Mouse (Mus musculus) left cerebral cortex, adult 11 months (tissue): ENCODE data around the gene Peak1.

ENCODE experiments used
- DNase-seq: peaks from one replicate; pipeline ENCODE4 v3.0.0; 2022; ENCODE audit warnings: low spot score

Peak1 gene

DNA sequence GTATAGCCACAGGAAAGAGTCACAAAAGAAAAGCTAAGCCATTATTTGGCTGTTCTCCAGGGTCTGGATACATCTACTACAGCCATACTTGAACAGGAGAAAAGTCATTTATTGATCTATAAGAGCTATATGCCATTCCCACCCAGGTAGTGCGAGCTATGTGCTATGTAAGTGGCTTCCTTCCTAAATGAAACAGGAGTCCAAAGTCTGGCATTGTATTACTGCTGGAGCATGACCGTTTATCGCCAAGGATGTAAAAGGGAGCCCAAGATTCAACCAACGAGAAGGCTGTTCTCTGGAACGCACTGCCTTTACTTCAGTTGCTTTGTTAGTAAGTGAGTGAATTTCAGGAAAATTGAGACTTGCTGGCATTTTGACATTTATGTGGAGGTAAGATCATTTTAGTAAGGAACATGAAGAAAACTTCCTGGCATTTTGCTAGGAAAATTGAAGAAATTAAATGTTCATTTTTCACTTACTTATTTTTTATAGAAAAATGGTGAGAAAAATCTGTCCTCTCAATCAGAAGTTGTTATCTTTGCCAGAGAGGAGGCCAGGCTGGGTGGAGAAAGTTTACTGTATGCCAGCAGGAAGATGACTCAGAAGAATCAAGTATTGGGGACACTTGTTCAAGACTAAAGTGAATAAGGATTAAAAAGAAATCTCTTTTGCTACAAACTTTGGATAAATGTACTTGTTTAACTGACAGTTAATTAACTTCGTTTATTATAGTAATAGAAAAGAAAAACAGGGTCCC, 162.0 kb downstream of the Peak1 start:
- no peak for DNase-seq

DNA sequence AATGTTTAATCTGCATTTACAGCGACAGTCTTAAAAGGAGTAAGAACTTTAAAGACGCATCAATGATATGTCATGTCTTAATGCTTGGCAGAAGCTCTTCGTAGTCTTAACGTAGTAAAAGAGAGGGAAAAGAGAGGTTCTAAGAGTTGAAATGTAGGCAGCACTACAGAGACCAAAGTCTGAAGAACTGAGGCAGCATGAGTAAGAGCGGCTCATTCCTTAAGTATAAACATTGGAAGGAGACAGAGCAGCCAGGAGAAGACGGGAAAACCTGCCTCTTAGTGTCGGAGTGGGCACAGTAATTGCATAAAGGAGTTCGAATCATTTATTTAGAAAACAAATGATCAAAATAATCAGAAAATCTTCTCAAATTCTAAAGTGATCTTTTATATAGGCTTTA, 173.5 kb downstream of the Peak1 start:
- no peak for DNase-seq

DNA sequence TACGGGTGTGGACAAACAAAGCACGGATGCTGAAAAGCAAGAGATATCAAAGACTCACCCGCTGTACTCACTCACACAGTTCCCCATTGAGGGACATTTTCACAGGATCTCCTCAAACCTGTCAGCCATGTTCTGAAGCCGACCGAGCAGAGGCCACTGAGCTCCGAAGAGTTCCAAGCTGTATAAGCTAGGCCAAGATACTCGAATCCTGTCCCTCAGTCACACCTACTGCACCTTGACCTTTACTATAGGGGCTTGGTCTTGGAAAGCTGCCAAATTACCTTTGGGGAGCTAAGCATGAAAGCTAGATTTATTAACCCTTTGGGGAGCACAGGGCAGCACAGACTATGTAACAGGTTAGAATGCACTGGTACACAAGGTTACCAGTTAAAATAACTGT, 174.0 kb downstream of the Peak1 start:
- no peak for DNase-seq

DNA sequence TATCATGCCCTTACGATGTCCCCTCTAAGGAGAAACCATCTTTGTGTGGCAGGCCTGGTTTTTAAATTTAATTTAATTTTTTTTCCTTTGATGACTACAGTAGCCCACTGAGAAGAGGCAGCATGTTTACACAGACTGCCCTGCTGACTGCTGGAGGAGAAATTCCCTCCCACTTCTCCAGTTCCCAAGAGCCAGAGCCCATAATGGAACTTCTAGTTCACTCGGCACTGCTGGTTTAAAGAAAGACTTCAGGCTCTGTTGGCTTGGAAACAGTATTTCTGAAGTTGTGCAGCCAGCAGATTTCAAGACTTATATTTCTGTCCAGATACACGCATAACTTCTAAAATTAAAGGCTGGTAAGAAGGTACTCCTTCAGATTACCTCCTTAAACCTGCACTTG, 175.2 kb downstream of the Peak1 start:
- no peak for DNase-seq

DNA sequence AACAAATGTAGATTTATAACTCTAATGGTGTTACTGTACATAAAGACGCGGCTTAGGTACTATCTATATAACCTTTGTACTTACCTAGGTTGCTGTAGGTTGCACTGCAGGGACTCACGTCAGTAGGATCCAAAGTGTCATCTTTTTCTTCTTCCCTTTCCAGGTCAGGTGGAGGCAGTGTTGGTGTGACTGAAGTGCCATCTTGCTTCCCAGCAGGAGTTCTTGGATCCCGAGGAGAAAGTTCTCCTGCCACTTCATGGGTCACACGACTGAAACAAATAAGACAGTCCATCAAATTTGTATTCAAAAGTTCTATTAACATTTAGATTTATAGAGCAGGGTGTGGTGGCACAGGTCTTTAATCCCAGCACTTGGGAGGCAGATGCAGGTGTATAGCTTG, 176.8 kb downstream of the Peak1 start:
- no peak for DNase-seq

DNA sequence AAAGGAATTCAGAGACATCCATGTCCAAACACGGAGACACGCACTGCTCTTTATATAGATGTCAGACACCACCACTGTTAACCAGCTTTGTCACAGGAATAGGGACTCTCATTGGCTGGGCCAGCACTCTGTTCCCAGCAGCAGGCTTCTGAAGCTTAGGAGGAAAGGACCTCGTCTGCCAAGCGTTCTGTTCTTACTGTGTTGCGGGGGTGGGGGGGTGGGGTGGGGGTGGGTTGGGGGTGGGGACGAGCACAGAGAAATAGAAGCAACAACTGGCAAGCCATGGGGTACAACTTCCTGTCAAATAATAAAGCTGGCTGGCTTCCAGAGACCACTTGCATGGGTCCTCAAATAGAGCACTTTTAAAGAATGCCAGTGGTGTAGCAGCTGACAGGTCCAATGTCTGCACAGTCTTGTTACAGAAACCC, 182.0 kb downstream of the Peak1 start:
- no peak for DNase-seq

DNA sequence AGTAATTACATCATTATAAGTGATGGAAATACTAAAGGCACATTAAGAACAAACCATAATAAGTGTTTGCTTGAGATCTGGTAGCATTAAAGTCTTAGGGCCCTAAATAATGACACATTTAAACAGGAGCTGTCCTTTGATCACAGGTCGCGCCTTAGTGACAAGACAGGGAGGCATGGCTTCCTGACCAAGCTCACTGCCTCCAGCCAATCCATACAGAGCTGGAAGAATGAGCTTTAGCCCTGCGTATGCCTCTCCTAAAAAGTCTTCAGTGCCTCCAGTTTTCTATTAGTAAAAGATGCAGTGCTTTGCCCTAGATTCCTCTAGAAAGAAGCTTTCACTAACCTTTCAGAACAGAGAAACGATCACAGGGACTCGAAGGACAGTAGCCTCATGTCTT, 182.6 kb downstream of the Peak1 start:
- no peak for DNase-seq

DNA sequence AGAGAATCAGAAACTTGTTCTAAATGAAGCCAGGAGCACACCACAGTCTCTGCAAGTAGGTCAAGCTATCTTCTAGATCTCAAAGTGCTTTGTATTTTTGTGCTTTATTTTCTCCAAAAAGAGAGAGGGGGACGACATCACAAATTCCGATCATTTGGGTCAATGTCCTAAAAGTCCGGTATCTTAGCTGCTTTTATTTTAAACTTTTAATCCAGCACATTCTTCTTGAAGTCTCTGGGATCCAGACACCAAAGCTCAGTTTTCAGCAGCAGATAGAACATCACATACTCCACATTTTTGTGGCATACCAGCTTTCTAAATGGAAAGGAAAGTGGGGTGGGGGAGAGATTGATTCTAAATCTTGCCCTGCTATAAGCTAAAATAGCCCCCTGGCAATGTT, 183.3 kb downstream of the Peak1 start:
- no peak for DNase-seq

DNA sequence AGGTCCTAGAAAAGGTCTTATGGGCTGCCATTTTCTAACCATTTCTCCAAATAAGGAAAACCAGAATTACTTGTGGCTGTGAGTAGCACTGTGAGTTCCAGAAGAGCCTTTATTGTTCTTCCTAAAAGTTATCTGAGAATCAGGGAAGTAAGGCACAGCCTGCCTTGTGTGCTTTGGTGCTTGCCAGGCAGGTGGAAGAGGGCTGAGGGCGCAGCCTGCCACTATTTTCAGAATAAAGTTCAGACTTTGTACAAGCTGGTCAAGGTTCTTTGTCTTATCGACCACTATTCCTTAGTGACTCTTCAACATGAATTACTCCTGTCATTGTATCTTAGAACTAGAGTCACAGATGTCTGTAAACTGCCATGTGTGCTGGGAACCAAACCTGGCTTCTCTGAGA, 184.6 kb downstream of the Peak1 start:
- DNase-seq: no peak

DNA sequence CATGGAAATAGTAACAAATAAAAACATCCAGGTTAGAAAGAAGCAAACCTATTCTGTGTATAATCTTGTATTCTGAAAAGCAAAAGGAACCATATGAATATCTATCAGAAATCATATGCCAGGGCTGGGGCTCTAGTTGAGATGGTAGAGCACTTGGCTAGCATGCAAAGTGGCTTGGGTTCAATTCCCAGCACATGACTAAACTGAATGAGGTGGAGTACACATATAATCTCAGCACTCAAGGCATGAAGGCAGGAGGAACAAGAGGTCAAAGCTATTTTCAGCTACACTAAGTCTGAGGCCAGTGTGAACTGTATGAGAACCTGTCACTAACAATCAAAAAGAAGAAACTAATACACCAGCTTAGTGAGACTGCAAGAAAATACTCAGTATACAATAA, 187.0 kb downstream of the Peak1 start:
- no peak for DNase-seq

DNA sequence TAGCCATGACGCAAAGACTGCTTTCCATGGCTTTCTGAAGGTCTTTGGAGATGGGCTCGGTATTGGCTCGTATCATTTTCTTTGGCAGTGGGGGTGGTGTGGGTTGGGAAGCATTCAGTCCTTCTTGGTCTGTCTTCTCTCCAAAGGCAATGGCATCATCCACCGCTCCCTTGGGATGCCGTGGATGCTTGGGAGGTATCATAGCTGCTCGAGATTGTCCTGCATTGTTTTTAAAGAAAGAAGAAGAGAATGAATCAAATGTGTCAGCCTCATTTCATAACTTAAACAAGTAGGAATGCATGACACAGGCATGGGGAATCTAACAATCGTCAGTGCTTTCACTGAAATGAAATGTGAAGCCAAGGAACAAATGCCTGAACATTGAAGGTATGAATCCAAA, 190.2 kb downstream of the Peak1 start:
- DNase-seq: no peak

DNA sequence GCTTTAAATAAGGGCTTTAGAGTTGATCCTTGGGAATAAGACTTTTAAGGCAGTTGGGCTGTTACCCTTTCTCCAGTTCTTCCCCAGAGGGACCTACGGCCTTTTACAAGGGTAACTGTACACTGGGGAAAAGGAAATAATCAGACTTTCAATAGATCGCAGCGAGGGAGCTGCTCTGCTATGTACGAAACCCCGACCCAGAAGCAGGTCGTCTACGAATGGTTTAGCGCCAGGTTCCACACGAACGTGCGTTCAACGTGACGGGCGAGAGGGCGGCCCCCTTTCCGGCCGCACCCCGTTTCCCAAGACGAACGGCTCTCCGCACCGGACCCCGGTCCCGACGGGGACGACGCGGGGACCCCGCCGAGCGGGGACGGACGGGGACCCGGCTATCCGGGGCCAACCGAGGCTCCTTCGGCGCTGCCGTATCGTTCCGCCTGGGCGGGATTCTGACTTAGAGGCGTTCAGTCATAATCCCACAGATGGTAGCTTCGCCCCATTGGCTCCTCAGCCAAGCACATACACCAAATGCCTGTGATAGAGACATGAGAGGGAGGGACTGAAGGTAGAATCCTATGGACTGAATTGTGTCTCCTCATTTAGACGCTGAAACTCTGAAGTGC, 194.3 kb downstream of the Peak1 start:
- DNase-seq: peak; percentile 66

DNA sequence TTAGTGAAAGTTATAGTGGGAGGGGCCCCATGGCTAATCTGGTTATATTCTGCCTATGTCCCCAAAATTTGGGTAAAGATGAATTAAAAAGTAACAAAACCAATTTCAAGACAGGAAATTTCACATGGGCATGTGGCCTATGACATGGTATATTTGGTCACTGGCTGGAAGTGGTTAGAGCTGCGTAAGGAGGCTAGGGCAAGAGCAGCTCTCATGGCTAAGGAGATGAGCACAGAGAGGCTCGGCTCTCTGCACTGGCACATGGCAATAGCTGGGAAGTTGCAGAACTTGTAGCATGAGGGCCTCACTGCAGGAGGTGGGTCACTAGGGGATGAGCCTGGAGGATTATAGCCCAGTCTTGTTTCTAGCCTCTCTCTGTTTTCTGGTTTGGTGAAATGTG, 199.0 kb downstream of the Peak1 start:
- no peak for DNase-seq

DNA sequence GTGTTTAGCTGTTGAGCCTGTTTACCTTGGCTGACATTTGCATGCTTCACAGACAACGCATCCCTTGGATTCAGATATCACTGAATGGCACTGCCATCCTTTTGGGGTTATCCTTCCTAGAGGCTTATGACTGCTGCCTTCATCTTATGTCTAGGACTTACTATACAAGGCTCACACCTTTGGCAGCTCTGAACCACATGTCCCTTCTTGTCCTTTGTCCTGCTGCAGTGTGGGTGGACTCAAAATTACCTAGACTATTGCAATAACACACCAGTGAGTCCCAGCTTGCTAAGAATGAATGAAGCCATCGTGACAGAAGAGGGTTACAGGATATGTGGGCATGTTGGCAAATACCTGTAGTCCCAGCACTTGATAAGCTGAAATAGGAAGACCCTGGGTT, 199.8 kb downstream of the Peak1 start:
- DNase-seq: no peak

DNA sequence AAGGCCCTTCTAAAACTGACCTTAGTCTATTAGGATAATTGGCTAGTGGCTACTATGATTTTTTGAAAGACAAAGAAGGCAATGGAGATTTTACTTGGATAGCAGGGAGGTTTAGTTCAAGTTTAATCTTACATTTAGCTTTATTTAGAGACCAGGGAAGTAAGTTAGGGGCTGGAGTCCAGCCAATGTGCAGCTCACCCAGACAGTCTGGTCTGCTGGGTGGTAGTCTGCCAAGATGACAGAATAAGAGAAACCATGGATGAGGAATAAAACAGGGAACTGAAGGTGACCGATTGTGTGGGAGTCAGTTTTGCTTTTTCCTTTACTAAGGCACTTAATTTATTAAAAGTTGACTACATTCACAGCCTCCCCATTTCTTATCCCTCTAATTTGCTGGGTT, 200.5 kb downstream of the Peak1 start:
- DNase-seq: no peak

DNA sequence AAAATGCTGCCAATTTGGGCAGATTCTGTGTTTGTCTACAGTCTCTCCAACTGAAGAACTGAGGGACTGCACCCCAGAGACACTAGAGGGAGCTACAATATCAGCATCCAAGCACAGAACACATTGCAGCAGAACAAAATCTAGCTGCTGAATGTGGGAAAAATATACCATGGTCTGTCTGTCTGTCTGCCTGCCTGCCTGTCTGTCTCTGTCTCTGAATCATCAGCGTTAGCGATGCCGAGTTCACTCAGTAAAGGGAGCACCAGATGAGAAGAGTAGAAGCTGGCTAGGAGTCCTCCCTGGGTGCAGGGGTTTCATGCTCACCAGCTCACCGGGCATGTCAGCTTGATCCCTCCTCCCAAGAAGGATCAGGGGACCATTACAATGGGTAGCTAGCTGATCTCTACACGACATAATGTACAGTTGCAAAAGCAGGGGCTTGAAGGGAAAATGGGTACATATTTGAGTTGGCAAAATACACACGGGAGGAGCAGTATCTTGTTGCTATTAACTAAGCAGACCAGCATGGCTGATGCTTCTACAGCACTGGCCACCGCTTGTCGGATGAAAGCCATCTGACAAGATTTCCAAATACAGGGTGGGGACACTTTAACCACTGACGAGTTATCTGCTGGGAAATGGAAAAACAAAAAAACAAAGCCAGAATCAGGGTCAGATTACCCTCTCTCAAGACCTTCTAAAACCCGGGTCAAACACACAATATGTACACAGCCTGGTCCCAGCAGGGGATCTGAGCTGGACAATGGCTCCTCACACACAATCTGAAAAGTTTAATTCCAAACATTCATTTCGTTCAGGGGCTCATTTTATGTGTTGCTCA, 204.2 kb downstream of the Peak1 start:
- DNase-seq: peak; percentile 47

DNA sequence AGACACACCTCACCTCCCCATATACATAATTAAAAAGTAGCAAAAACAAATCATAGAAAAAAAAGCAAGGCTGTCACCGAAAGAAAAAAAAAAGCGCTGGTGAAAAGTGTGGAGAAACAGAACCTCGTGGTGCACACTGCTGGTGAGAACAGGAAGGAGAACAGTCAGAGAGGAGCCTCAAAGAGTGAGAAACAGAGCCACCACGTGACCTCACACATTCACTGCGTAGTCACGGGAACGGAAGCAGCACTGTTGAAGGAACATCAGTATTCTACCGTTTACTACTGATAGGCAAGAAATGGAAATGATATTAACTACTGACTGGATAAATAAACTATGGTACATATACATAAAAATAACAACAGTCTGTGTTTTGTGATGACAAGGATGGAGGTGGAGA, 209.1 kb downstream of the Peak1 start:
- no peak for DNase-seq

DNA sequence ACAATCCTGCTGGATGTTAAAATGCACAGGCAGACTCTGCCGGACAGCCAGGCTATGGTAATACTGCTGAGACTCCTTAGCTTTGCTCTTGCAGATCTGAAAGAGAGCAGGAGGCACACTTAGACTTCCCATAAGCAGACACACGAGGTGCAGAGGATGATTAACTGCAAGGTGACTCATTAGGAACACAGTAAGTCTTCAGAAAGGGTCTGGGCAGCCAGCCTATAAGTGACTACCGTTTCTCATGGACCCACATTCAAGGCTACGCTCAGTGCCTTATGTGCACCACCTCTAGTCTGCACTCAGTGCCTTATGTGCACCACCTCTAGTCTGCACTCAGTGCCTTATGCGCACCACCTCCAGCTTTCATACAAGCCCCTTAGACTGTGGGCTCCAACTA, 210.4 kb downstream of the Peak1 start:
- DNase-seq: no peak

DNA sequence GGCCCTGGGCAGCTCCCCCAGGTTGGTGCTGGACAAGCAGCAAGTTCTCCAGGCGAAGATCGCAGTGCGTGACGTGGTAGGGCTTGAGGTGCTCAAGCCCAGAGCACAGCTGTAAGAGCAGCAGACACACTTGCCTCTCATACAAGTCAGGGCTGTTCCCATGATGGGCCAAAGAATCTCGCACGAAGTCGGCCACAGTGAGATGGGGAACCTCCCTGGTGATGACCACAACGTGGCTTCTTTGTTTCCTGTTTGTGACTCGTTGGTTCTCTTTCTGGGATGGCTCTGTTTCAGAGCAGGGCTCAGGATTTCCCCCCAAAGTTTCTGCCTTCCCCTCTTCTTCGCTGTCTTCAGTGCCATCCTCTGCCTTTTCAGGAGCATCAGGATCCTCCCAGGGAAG, 210.8 kb downstream of the Peak1 start:
- no peak for DNase-seq

DNA sequence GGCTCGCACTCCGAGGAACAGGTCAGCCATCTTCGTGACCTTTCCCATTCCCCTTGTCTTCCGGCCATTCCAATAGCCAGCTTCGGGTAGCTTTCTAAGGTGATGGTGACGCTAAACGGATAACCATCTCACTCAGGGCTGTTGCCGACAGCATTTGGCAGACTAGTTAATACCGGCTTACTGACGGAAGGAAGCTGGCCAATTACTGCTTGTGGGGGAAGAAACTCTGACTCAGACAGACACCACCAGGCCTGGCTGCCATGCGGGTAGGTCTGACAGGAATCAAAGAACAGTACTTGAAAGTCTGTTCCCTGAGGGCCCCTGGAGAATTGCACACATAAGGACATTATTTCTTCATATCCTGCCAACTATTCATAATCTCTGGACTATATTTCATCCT, 212.5 kb downstream of the Peak1 start:
- no peak for DNase-seq

DNA sequence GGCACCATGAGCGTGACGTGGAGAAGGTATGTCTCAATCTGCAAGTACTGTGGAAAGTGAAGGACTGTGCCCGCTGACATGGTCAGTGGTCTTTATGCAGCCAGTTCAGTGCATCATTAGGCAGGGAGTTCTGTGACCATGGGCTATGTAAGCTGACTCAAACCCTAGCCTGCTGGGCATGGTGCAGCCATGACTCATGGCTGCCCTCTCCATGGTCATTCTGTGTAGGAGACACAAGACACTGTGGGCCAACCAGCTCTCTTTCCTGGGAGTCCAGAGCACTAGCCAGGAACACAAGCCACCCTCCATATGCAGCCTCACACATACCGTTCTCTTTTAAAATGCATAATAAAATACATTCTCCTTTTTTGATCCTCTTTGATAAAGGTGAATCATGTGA, 213.6 kb downstream of the Peak1 start:
- DNase-seq: no peak

DNA sequence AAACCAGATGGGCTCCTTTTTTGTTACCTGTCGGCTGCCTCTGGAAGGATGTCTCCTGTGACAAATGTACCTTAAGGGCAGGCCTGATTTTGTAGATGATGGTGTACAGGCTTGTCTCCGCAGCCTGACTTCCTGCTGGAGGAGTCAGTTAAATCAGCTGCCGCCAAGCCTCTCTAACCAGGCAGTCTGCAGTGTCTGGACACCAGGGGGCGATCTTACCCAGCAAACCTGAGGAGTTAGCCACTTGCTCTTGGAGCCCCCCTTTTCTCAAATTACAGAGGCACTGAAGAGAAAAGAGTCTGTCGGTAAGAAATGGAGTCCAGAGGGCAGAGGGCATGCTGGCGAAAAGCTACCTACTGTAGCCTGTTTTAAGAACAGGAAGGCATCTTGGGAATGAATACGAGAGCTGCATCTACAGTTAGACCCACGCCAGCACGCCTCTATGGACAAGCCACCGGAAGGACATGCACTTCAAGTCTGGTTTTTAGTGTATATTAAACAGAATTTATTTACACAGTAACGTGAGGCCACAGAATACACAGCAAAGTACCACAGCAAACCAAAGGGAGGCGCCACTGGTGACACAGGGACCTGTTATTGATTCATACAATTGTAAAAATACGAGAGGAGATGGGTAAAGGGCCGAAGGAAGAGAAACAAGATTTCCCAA, 217.1 kb downstream of the Peak1 start:
- peak; percentile 65 for DNase-seq

DNA sequence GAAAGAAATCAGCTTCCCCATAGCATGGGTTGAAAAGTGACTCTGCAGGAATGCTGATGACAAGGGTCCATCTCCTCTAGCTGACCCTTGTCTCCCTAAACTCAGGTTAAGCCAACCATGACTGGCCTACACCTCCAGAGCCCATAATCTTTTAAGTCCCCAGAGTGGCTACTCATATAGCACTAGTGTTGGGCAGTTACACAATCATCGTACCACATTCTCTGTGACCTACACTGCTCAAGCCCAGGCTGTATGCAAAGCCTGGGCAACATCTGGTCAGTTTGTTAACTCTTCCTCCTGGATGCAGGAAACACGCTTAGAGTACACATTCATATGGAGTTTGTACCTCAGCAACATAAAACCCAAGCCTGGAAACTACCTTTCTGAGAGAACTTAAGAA, 217.7 kb downstream of the Peak1 start:
- DNase-seq: no peak
